Mouse (Mus musculus) cerebellum, adult 2 months (tissue): ENCODE results near the gene Purb. TPM values are rescaled to one million over a fixed set of nuclear protein-coding genes. Genes with fewer than 3 reads are reported as not detected.

Experiments
- DNase-seq, 2 experiments: peaks; one replicate each; pipeline ENCODE4 v3.0.0; 2021
- H3K27ac ChIP-seq: fragments of 200-500 bp; 2 replicates; pipeline ENCODE4 v1.5.1; 2012; ENCODE audit warnings: low read length, control low read depth, inconsistent platforms; ENCODE audit not compliant: insufficient read depth
- H3K27me3 ChIP-seq: fragments of 200-500 bp; 2 replicates; pipeline ENCODE4 v1.6.1; 2012; ENCODE audit warnings: inconsistent platforms, mild to moderate bottlenecking, low read length, moderate library complexity; ENCODE audit not compliant: control insufficient read depth, insufficient read depth
- H3K4me1 ChIP-seq: fragments of 200-500 bp; 2 replicates; pipeline ENCODE4 v1.6.1; 2011; ENCODE audit warnings: low read length; ENCODE audit not compliant: control insufficient read depth, insufficient read depth
- H3K4me3 ChIP-seq: fragments of 200-500 bp; replicated peaks from 2 replicates; pipeline ENCODE3; 2011; ENCODE audit warnings: mild to moderate bottlenecking, low read depth, low read length, control low read depth; ENCODE audit not compliant: insufficient read depth
- CTCF ChIP-seq: fragments of 200-500 bp; IDR thresholded peaks from 2 replicates; pipeline ENCODE4 v1.5.1; 2011; ENCODE audit warnings: low read depth, mild to moderate bottlenecking, control low read depth, low read length, moderate library complexity, borderline replicate concordance; ENCODE audit not compliant: insufficient read depth
- POLR2A ChIP-seq: fragments of 200-500 bp; IDR thresholded peaks from 2 replicates; pipeline ENCODE4 v1.6.1; 2011; ENCODE audit warnings: low read length, control low read depth, borderline replicate concordance; ENCODE audit not compliant: insufficient read depth
- WGBS: fragments of 180-500 bp; shearing (Covaris S2); methylation state at CpG from one replicate; pipeline ENCODE4 v1.1.7; 2018; 5-methylcytosine and 5-hydroxymethylcytosine counted together
- polyA plus RNA-seq: library from polyadenylated mRNA; depleted of rRNA; stranded (reverse); fragments of >200 nt; gene quantifications from 2 replicates; pipeline ENCODE4 v1.2.3, GENCODE M21; 2012

Purb gene
- polyA plus RNA-seq, 1 experiment, result 76.9 TPM

DNA sequence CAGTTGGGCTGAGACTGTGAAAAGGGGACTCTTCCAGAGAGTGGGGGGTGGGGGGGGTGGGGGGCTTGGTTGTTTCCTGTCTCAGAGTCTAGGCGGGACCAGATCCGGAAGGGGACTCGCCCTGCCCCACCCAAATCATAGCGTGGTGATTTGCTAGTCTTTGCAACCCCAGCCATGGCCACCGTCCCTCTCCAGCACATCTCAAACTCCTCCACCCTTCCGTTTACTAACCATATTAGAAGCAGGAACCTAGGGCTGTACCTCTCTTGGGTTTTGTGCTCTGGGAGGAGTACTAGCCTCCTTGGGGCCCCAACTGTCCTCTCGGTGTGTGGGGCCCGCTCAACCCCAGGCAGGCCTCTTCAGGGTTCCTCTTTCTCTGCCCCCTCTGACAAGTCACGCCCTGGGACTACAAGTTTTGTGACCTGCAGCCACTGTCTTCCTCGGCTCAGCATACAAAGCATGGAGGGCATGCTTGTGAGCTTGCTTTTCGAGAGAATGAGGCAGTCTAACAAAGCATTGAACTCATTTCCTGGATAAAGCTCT is 43.8 kb upstream of the Purb start:
- no peaks in the 10 kb centered on the region for H3K27me3 ChIP-seq
- no peak overlapping the region for H3K4me3 ChIP-seq
- WGBS, result 85% methylated on average over 11 of the region's 11 CpGs
- no peak overlapping the region for H3K27ac ChIP-seq
- TF ChIP-seq CTCF (no peak), POLR2A (no peak)
- 0 out of 2 replicates have a peak, but pooled peaks cover 5% of the 10 kb centered on the region for H3K4me1 ChIP-seq
- DNase-seq, result no peak

- Histone ChIP-seq H3K4me3 (no peak overlapping the region), H3K27me3 (no peaks in the 10 kb centered on the region), H3K4me1 (0 out of 2 replicates have a peak, but pooled peaks cover 6% of the 10 kb centered on the region), H3K27ac (no peak overlapping the region)
- WGBS, result 7% methylated on average over 7 of the region's 7 CpGs
- peak; percentile 33 to 37 for DNase-seq
- TF ChIP-seq CTCF, result no peak
- no peak for TF ChIP-seq POLR2A
Observed at GRCm38 (mm10) chr11:6514837-6515236, 39.1 kb upstream of the Purb start.

GRCm38 (mm10) chr11:6508269-6508876 is 32.7 kb upstream of the Purb start:
- Histone ChIP-seq H3K27ac (no peak overlapping the region), H3K4me3 (no peak overlapping the region), H3K27me3 (no peaks in the 10 kb centered on the region), H3K4me1 (peaks cover 14% of the 10 kb centered on the region)
- no peak for DNase-seq
- TF ChIP-seq POLR2A (no peak), CTCF (no peak)
- WGBS, result 61% methylated on average over 1 of the region's 1 CpGs

GRCm38 (mm10) chr11:6506516-6506915 is 30.8 kb upstream of the Purb start:
- DNase-seq, result no peak
- WGBS, result 81% methylated on average over 9 of the region's 9 CpGs
- Histone ChIP-seq H3K4me1 (peaks cover 14% of the 10 kb centered on the region), H3K27ac (no peak overlapping the region), H3K4me3 (no peak overlapping the region), H3K27me3 (no peaks in the 10 kb centered on the region)
- no peak for TF ChIP-seq CTCF
- TF ChIP-seq POLR2A, result no peak

DNA sequence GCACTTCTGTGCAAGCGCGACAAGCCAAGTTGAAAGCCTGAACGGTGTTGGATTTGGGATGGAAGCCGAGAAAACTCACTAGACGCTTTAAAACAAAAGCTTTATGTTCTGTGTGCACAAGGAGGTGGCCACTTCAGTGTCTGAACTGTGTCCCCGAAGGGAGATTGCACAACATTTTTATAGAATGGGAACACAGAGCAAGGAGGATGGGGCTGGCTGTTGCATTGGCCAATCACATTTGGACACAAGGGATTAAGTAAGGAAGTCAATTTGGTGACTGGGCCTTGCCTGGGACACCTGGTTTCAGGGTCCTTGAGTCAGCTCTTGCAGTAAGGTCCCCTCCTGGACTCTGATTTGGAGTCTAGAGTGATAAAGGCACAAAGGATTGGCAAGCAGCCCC is 29.0 kb upstream of the Purb start:
- no peak overlapping the region; the same call in 1 of the 2 replicates for H3K27ac ChIP-seq
- no peak for DNase-seq
- H3K4me1 ChIP-seq, result peaks cover 14% of the 10 kb centered on the region
- no peak overlapping the region for H3K4me3 ChIP-seq
- TF ChIP-seq CTCF (no peak), POLR2A (no peak)
- no peaks in the 10 kb centered on the region for H3K27me3 ChIP-seq
- WGBS, result 45% methylated on average over 6 of the region's 6 CpGs

DNA sequence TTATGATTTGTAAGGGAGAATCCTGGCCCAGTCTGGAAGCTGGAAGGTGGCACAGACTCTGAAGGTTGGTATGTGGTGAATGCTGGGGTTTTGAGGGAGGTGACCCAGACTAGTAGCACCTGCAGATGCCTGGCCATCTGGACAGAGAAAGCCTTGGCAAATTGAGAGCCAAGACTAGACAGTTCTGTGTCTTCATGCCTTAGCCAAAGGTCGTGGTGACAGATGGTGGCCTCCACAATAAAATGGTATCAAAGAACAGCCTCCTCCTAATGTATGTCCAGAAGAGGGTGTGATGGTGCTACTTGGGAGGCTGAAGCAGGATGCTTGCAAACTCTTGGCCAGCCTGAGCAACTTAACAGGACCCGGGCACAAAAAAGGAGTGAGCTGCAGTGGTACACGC is 28.5 kb upstream of the Purb start:
- DNase-seq, result peak; percentile 81 to 91
- no peak overlapping the region for H3K4me3 ChIP-seq
- H3K4me1 ChIP-seq, result peaks cover 14% of the 10 kb centered on the region
- WGBS, result 20% methylated on average over 3 of the region's 3 CpGs
- no peak for TF ChIP-seq POLR2A
- peak; percentile 17; the same call in 1 of the 2 replicates for TF ChIP-seq CTCF
- H3K27me3 ChIP-seq, result no peaks in the 10 kb centered on the region
- no peak overlapping the region; the same call in 1 of the 2 replicates for H3K27ac ChIP-seq

DNA sequence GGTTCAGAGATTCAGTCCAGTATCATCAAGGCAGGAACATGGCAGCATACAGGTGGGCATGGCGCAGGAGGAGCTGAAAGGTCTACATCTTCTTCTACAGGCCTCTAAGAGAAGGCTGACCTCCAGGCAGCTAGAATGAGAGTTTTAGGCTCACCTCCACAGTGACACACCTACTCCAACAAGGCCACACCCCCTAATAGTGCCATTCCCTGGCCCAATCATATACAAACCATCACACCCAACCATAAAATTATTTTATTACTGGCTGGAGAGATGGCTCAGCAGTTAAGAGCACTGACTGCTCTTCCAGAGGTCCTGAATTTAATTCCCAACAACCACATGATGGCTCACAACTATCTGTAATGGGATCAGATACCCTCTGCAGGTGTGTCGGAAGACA is 26.8 kb upstream of the Purb start:
- H3K4me3 ChIP-seq, result no peak overlapping the region
- no peaks in the 10 kb centered on the region for H3K27me3 ChIP-seq
- no peak for DNase-seq
- 94% methylated on average over 2 of the region's 2 CpGs for WGBS
- peaks cover 19% of the 10 kb centered on the region for H3K4me1 ChIP-seq
- no peak overlapping the region for H3K27ac ChIP-seq
- no peak for TF ChIP-seq CTCF
- TF ChIP-seq POLR2A, result no peak

DNA sequence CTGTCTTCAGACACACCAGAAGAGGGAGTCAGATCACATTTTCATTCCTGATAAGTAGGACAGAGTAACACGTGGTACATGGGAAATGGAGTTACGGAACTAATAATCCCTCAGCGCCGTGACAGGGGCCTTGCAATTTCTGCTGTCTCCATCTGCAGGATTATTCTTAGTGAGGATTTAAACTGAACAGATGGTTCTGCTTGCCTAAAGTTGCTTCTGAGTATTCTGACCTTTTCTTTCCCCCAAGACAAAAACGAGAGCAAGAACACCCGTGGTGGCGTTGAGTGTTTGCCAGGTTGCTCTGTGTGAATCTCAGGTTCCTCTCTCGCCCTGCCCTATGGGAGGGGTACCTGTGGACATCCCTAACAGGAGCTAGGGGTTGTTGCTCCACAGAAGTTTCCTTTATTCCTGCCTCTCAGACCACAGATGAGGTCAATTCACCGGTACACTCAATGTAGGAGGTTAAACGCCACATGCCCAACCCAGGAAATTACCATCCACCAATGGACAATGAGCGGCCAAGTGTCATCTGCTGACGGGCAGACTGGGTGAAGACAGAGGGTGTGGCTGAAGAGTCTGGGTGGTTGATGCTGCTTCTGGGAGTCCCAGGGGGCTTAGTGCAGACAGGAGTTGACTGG is 21.7 kb upstream of the Purb start:
- peak; percentile 72 to 73 for DNase-seq
- Histone ChIP-seq H3K27me3 (no peaks in the 10 kb centered on the region), H3K27ac (peak overlapping the region; percentile 18; the same call in 1 of the 2 replicates), H3K4me3 (peak overlapping the region; percentile 36), H3K4me1 (peaks cover 8% of the 10 kb centered on the region; the same call in 1 of the 2 replicates)
- TF ChIP-seq POLR2A (no peak), CTCF (0 out of 2 replicates have a peak, but pooled peaks have one; percentile 7)
- 12% methylated on average over 12 of the region's 12 CpGs for WGBS
